Mouse (Mus musculus) heart, postnatal 0 days (tissue): Measurements from ENCODE around the gene Crlf1.

ENCODE experiments used
- CTCF ChIP-seq: IDR thresholded peaks from 2 replicates; pipeline ENCODE4 v1.5.1; 2016; ENCODE audit warnings: antibody characterized with exemption, control low read depth, low read depth
- EP300 ChIP-seq: IDR thresholded peaks from 2 replicates; pipeline ENCODE4 v1.6.1; 2016; ENCODE audit warnings: antibody characterized with exemption, low read depth

DNA sequence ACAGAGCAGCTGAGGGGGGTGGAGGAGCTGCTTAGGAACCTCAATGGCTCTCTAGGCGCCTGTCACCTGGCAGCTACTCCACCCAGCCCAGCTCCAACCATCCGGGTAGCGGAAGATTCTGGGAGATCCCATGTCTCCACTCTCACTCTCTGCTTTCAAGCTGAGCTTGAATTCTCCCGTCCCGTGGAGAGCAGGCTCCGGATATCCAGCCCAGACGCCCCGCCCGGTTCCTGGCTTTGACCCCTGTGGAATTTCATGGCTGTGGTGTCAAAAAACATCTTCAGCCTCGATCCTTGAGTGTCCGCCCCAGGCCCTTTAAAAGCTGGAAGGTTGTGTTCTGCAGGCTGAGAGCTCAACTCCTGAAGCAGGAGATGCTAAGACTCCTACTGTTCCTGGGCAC lies 26.2 kb upstream of the Crlf1 start:
- no peak for TF ChIP-seq CTCF
- TF ChIP-seq EP300, result no peak
